Mouse (Mus musculus): ENCODE measurements at regions not wholly inside any gene's neighbourhood (a gene's known extent, or its start where the extent isn't known, plus 50 kb on each side); places are given as distances from the start of the nearest gene placed in this dataset.

- DNase-seq (ENCODE audit: low spot score), result no peak
Observed at GRCm38 (mm10) chr4:142641069-142641468, 401.9 kb upstream of the Kazn start.

DNA sequence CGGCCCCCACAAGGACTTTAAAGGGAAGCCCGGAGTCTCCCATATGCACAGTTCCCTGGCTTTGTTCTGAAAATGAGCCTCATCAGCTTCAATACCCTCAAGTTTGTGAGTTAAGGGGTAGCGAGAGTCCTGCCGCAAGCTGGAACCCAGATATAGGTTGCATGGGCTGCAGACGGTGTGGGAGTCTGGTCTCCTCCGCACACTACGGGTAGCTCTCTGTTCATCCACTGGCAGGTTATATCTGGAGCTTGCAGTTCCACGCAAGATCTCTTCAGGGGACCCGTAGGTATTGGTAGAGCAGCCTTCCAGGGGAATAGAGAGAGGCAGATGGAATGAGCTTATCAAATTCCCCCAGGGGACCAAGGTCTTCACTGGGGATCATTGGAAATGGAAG lies 400.1 kb upstream of the Kazn start:
- no peak for DNase-seq (ENCODE audit: low spot score)

DNA sequence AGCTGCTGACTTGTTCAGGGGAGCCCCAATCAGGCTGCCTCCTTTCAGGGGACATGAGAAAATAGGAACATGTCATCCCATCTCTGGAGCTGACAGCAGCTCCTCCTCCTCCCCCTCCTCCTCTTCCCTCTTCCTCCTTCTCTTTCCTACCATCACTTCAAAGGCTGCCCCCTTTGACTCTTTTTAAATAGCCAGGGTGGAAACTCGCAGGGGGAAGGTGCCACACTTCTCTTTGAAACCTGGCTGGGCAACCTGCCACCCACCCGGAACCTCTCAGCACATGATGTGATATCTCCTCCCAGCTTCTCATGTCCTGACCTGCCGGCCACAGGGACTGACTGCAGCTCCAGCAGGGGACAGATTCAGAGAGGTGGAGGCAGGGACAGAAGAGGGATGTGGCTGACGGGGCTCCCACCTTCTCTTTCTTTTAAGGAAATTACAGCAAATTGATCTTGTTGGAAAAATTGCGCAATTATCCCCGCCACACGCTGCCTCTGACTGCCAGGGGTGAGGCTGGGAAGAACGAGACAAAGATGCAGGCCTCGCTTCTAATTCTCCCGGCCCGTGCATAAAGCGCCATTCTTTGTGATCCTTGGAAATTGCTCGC lies 399.6 kb upstream of the Kazn start:
- no peak for DNase-seq (ENCODE audit: low spot score)

DNA sequence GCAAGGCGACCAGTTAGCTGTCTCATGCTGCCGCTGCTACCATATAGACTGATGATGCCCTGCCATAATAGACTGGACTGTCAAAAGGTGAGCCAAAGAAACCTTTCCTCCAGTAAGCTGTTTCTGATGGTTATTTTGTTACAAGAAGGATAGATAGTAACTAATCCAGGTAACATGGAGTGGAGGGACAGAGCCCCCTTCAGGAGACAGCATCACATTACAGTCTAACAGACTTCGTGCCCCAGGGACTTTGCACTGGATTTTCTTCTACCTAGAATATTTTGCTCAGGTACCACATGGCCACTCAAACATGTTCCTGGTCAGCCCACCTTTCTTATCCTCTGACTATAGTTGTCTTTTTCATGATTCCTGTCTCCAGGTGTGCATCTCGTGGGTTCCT lies 398.9 kb upstream of the Kazn start:
- no peak for DNase-seq (ENCODE audit: low spot score)

DNA sequence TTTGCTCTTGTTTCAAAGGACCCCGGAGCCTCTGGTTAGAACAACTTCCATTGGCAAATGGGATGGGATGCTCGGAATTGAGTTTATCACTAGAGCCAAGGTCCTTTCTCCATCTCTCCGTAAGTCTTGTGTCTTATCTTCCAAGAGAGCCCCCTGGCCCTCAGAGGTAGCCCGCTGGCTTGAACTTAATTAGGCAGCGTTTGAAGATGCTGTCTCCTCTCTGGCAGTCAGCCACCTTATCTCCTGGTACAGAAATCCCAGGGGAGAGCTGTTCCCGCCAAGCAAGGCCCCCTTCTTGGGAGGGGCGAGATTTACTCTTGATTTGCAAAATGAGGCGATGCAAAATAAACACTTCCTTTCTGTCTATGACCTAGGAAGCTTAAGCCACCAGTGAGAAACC lies 395.2 kb upstream of the Kazn start:
- DNase-seq (ENCODE audit: low spot score), result no peak

DNA sequence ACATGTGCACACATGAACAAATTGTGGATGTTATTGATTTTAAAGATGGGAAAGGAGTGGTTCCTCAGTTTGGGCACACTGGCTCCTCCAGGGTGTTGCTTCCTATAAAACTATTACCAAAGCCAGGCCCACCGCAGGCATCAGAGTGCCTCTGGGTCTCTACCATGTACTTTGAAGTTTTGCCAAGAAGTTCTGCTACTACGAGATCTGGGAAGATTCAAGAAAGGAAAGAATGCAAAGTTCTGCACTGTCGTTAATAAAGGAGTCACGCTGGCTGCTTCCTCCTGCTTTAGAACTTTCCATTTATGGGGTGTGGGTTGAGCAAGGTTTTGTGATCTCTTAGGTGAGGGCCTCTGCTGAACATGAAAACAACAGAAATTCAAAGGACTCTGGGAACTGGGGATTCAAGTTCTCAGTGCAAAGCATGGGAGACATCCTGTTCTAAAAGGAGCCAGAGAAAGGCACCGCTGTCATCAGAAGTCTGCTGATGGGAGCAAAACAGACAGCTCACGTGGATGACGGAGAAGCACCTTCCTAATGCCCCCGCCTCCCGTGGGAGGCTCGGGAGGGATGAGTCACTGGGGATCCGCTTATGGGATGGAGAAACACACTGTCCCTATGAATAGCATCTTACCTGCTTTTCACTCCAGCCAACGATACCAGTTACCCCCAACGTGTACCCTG lies 394.6 kb upstream of the Kazn start:
- no peak for DNase-seq (ENCODE audit: low spot score)

GRCm38 (mm10) chr4:142626503-142627194 lies 387.4 kb upstream of the Kazn start:
- DNase-seq (ENCODE audit: low spot score), result no peak

GRCm38 (mm10) chr4:142625456-142625855 lies 386.3 kb upstream of the Kazn start:
- no peak for DNase-seq (ENCODE audit: low spot score)

DNA sequence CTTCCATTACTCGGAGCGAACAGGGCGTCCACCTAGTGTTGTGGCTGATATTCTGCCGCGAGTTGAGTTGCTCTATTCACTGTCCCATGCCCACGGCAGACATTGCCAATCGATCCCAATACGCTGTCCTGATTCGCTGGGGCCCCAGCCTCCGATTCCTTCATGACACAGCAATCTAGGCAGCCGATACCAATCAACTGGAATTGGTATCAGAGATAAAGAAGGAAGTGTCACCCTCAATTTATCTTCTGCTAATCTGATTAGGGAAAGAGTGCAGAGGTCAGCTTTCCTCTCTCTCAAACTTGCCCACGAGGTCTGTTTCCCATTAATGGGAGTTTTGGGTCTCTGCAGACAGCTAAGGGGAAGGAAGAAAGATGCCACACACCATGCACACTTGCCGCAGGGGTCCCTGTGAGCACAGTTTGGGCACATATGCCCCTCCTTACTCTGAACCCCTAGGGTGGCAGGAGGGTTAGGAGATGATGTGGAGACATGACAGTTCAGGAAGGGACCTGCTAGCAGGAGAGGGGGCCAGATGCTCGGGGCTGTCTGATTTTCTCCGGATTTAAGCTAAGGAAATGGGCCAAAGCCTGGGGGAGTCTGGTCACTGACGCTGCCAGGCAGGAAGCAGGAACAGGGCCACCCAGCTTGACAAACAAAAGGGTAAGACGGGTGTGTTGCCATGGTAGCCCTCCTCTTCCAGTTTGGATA lies 383.1 kb upstream of the Kazn start:
- DNase-seq (ENCODE audit: low spot score), result no peak

DNA sequence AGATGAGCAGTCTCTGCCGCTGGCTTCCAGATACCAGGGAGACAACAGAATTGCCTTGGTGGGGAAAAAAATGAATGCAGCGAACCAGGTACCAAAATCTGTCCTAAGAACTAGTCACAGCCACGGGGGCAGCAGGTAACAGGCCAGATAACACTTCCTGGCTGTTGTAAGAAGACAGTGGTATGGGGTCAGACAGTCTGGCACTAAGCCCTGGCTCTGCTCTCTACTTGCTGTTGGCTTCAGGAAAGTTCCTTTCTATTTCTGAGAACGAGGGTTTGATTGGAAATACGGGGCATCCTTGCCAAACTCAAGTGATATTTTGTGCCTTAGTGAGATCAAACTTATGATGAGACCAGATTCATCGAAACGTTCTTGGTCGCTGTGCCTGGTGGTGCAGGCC lies 380.2 kb upstream of the Kazn start:
- DNase-seq (ENCODE audit: low spot score), result no peak

GRCm38 (mm10) chr4:142618770-142619169 lies 379.6 kb upstream of the Kazn start:
- no peak for DNase-seq (ENCODE audit: low spot score)

DNA sequence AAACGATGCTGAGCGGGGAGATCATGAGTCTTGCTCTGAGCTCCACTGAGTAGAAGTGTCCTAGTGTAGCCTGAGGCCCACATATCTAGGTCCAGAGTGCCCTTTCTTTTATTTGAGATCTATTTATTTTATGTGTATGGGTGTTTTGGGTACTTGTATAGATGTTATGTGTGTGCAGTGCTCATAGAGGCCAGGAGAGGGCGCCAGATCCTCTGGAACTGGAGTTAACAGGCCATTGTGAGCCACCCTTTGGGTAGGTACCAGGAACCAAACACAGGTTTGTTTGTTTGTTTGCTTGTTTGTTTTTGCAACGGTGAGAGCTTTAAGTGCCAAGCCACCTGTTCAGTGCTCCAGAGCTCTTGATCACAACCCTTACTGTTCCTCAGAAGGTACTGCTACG lies 378.5 kb upstream of the Kazn start:
- no peak for DNase-seq (ENCODE audit: low spot score)

DNA sequence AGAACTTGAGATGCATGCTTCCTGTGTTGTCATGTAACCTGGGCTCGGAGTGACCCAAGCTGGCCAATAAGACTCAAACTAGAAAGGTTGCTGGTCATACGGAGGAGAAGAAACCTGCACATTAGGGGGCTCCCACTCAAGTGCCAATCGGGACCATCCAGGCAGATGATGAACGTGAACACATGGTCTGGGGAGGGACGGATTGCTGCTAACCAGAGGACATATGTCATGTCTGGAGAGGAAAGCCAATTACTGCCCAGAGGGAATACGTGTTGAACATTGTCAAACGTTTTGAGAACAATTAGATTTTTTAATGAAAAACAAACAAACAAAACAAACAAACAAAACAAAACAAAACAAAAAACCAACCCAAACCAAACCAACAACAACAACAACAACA lies 377.7 kb upstream of the Kazn start:
- DNase-seq (ENCODE audit: low spot score), result no peak

DNA sequence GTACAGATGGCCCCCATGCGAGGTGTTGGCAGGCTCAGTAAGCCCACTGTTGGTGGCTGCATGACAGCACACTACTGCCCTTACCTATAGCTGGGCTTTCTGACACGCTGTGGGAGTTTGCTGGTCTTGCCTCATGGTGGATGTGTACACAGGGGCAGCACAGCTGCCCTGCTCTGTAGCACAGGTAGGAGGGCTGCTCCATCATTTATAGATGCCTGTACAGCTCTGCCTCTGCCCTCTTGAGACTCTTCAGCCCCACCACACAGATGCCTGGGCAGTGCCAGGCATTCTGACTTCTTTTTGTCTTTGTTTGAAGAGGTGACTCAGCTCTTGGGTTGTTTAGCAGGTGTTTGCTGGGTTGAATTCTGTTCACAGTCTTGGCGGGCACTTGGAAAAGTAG lies 365.9 kb upstream of the Kazn start:
- DNase-seq (ENCODE audit: low spot score), result no peak

GRCm38 (mm10) chr4:142597214-142597613 lies 358.0 kb upstream of the Kazn start:
- no peak for DNase-seq (ENCODE audit: low spot score)

DNA sequence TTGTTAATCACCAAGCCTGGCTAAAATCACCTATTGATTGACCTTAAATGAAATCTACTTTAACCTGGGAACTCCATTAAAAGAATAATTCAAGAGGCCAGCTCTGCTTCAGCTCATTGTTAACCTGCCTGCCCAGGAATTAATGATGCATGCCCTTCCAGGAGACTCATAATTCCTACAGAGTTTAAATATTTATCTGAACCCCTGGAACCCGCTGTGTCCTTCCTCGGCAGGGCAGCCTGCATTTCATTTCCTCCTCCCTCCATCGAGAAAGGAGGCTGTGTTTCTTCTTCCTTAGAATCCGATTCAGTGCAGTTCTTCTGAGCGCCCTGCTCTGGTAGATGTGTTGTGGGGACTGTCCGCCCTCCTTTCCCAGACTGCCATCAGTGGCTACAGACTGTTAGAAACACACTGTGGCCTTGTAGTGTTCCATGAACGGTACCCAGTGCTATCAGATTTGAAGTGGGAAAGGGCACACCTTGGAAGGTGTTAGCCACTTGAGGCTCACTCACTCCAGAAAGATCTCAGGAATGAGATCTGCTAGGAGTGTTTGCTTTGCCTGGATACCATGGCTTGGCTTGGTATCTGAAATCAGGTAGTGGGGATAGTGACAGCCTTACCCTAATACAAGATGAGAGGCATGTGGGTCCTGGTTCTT lies 350.0 kb upstream of the Kazn start:
- no peak for DNase-seq (ENCODE audit: low spot score)

DNA sequence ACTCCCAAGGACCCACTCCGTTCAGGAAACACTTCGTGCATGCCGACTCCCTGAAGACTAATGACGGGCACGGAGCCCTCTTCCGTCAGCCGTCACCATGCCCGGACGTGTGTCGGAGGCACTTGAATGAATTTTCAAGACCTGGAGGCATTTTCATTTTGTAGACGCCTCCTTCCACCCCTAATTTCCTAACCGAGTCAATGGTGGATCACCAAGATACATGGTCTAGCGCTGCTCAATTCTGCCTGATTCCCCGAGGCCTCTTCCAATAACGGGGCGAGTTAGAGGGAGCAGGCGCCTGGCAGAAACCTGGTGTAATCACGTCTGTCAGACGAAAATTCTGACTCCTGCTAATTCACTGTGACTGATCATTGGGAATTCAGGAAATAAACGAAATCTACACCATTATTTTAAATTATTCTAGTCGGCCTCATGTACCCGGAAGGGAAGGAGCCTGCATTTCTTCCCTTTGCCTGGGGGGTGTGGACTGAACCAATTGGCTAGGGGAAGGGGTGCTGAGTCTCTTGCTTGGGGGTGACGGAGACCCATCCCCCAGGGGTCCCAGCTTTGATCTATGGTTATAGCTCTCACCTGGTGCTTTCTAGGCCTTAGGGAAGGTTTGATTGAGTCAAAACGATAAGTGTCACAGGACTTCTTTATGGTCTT lies 349.4 kb upstream of the Kazn start:
- no peak for DNase-seq (ENCODE audit: low spot score)

- no peak for DNase-seq (ENCODE audit: low spot score)
Observed at GRCm38 (mm10) chr4:142587345-142588035, 348.3 kb upstream of the Kazn start.

DNA sequence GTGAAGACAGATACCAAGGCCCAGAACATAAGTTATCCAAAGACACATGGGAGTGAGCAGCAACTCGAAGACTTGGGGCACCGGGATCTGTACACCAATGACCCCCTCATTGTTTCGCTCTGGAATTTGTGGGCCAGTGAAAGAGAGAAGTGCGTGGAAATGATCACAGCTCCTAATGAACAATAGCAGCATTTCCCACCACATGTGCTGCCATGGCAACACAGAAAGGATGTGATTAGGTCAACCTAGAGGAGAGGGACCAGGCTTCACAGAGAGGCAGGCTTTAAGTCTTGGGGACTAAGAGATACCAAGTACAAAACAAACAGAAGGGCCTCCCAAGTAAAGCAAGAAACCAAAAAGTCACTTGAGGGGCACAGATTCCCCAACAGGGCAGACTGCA lies 339.3 kb upstream of the Kazn start:
- no peak for DNase-seq (ENCODE audit: low spot score)

- no peak for DNase-seq (ENCODE audit: low spot score)
Observed at GRCm38 (mm10) chr4:142577519-142577918, 338.3 kb upstream of the Kazn start.

- DNase-seq (ENCODE audit: low spot score), result no peak
Observed at GRCm38 (mm10) chr4:142574528-142574927, 335.3 kb upstream of the Kazn start.

Data from urinary bladder, adult 2 months (tissue).